In genomic region chr2:138897101-138897500, GRCm38 (mm10) we compare ENCODE assay signal across 13 mouse cellular contexts.
DNase-seq lines count a peak whose midpoint lies in the region; ATAC-seq and TF ChIP-seq lines count a peak whose summit lies in the region.
"Had no signal": no experiment of that assay in that cellular context is flagged by ENCODE, and none has a peak within 500 bp of the region (broad histone marks: within the 10 kb centered on the region; RNA-seq: fewer than 3 reads in every experiment).

No protein-coding gene starts in this region.

- no peak overlapping the region for H3K4me3 ChIP-seq in forebrain, embryonic 15.5 days
- no peak overlapping the region for H3K4me3 ChIP-seq in hindbrain, embryonic 10.5 days
- no peak overlapping the region for H3K4me3 ChIP-seq in stomach, postnatal 0 days (ENCODE audit: low read depth, low read length)
- H3K4me3 ChIP-seq: kidney, embryonic 15.5 days; liver, embryonic 12.5 days had no signal

- peaks cover 13% of the 10 kb centered on the region for H3K4me1 ChIP-seq in forebrain, embryonic 15.5 days
- H3K4me1 ChIP-seq in hindbrain, embryonic 10.5 days (replicated peaks), result peaks cover 4% of the 10 kb centered on the region; the same call in 1 of the 2 replicates
- H3K4me1 ChIP-seq in stomach, postnatal 0 days (replicated peaks; ENCODE audit: control insufficient read depth, insufficient read depth), result no peaks in the 10 kb centered on the region
- H3K4me1 ChIP-seq: kidney, embryonic 15.5 days; liver, embryonic 12.5 days had no signal

- TF ChIP-seq CTCF in stomach, postnatal 0 days (IDR thresholded peaks at IDR 0.05; ENCODE audit: low read depth), result no peak

- DNase-seq in Muller cell, postnatal 12 days (ENCODE audit: inconsistent ontology term), result peak; percentile 67
- peak; percentile 37 for DNase-seq in brain, adult 2 months (ENCODE audit: low read depth, low spot score)
- DNase-seq in layer of hippocampus, postnatal 36 days, result peak; percentile 10
- no peak for DNase-seq in cerebellum, adult 11 months
- DNase-seq in hindbrain, embryonic 10.5 days (ENCODE audit: low spot score), result no peak
- DNase-seq in stomach, postnatal 0 days (ENCODE audit: low spot score), result no peak
- DNase-seq: adrenal gland, postnatal 14 days; cerebellum, adult 11-12 months; lung, postnatal 10 days; right cerebral cortex, postnatal 4 days had no signal

- no peak overlapping the region for H3K9ac ChIP-seq in forebrain, embryonic 15.5 days (replicated peaks)
- H3K9ac ChIP-seq in stomach, postnatal 0 days (ENCODE audit: low read length), result no peak overlapping the region
- H3K9ac ChIP-seq: kidney, embryonic 15.5 days; liver, embryonic 12.5 days had no signal

- no peaks in the 10 kb centered on the region for H3K36me3 ChIP-seq in forebrain, embryonic 15.5 days
- H3K36me3 ChIP-seq in hindbrain, embryonic 10.5 days, result no peaks in the 10 kb centered on the region
- H3K36me3 ChIP-seq in stomach, postnatal 0 days (ENCODE audit: control insufficient read depth, insufficient read depth, low read length), result no peaks in the 10 kb centered on the region
- H3K36me3 ChIP-seq: kidney, embryonic 15.5 days; liver, embryonic 12.5 days had no signal

- peaks cover 21% of the 10 kb centered on the region; the same call in 1 of the 2 replicates for H3K27me3 ChIP-seq in forebrain, embryonic 15.5 days
- no peaks in the 10 kb centered on the region for H3K27me3 ChIP-seq in hindbrain, embryonic 10.5 days (ENCODE audit: insufficient read depth, poor library complexity, severe bottlenecking)
- H3K27me3 ChIP-seq in stomach, postnatal 0 days (ENCODE audit: control insufficient read depth, insufficient read depth, low read length), result no peaks in the 10 kb centered on the region
- H3K27me3 ChIP-seq: kidney, embryonic 15.5 days; liver, embryonic 12.5 days had no signal

- peak overlapping the region; percentile 9; the same call in 1 of the 2 replicates for H3K4me2 ChIP-seq in forebrain, embryonic 15.5 days (replicated peaks)
- H3K4me2 ChIP-seq in stomach, postnatal 0 days (replicated peaks; ENCODE audit: low read depth), result no peak overlapping the region
- H3K4me2 ChIP-seq: kidney, embryonic 15.5 days; liver, embryonic 12.5 days had no signal

- ATAC-seq in forebrain, embryonic 15.5 days (replicated peaks), result peak; percentile 92
- no peak for ATAC-seq in stomach, postnatal 0 days (ENCODE audit: low FRiP score, low TSS enrichment)
- ATAC-seq: liver, embryonic 12.5 days had no signal

- H3K9me3 ChIP-seq in forebrain, embryonic 15.5 days, result no peaks in the 10 kb centered on the region
- no peaks in the 10 kb centered on the region for H3K9me3 ChIP-seq in hindbrain, embryonic 10.5 days
- H3K9me3 ChIP-seq in stomach, postnatal 0 days (ENCODE audit: control insufficient read depth, low read length), result no peaks in the 10 kb centered on the region
- H3K9me3 ChIP-seq: kidney, embryonic 15.5 days; liver, embryonic 12.5 days had no signal

- H3K27ac ChIP-seq in forebrain, embryonic 15.5 days (replicated peaks), result no peak overlapping the region
- no peak overlapping the region for H3K27ac ChIP-seq in hindbrain, embryonic 10.5 days
- H3K27ac ChIP-seq in stomach, postnatal 0 days (replicated peaks), result no peak overlapping the region
- H3K27ac ChIP-seq: kidney, embryonic 15.5 days; liver, embryonic 12.5 days had no signal

- WGBS in forebrain, embryonic 15.5 days, result 1% methylated on average over 3 of the region's 3 CpGs
- 26% methylated on average over 3 of the region's 3 CpGs for WGBS in hindbrain, embryonic 10.5 days
- WGBS in stomach, postnatal 0 days, result 36% methylated on average over 3 of the region's 3 CpGs

- no peak for TF ChIP-seq EP300 in stomach, postnatal 0 days (optimal IDR thresholded peaks at IDR 0.05)

Comparison
In these comparisons a context has a peak if more than half of its experiments do, and no peak if none do; other contexts are left out.
1. DNase-seq: peak in Muller cell, postnatal 12 days (single experiment), brain, adult 2 months (single experiment) and layer of hippocampus, postnatal 36 days (2 of 2); none in cerebellum, adult 11 months (single experiment), hindbrain, embryonic 10.5 days (single experiment) and stomach, postnatal 0 days (single experiment).